Mouse (Mus musculus): ENCODE measurements at regions not wholly inside any gene's neighbourhood (a gene's known extent, or its start where the extent isn't known, plus 50 kb on each side); places are given as distances from the start of the nearest gene placed in this dataset.

DNA sequence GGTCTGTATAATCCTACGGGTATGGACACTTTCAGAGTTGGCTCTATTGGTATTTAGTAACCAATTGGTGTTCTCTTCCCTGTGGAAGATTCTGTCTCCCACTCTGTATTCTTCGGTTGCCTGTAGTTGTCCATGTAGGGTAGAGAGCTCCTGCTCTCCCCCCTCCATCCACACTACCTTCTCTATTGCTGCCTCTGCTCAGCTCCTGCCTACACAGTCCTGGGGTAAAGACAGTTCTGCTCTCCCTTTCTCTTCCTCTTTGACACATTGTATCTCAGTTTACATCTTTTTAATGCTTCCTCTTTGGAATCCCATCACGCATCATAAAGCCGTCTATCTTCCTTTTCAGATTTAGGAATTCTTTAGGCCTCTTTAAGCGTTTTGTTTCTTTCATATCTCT lies 147.1 kb downstream of the Lrig3 start:
- TF ChIP-seq CTCF (IDR thresholded peaks at IDR 0.05; ENCODE audit: low read depth) (no peak), EP300 (IDR thresholded peaks at IDR 0.05; ENCODE audit: low read depth) (no peak)

All from liver, embryonic 14.5 days (tissue).